Mouse (Mus musculus): ENCODE data around the gene Ccdc24.

DNA sequence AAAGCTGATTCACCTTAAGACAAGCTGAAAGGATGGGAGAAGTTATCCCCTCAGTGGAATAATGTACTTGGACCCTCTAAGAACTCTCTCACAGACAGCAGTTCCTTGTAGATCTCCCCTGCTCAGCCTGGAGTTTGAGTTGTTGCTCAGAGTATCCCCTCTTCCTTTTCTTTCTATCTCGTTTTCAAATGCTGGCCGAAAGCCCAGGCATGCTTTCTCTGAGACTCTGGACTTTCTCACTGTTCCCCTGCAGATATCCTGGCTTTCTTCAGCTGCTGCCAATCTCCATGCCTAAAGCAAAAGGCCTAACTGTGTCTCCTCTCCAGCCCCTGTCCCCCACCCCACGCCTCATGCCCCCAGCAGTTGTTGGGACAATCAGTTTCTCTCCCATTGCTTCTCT is 45.9 kb upstream of the Ccdc24 start:
- TF ChIP-seq ZNF384 (IDR thresholded peaks at IDR 0.05; ENCODE audit: low read depth, low read length) (no peak), HCFC1 (IDR thresholded peaks at IDR 0.05; ENCODE audit: borderline replicate concordance, insufficient read depth, low read length) (no peak), CHD2 (IDR thresholded peaks at IDR 0.05; ENCODE audit: low read depth, low read length) (no peak), ZC3H11A (IDR thresholded peaks at IDR 0.05; ENCODE audit: borderline replicate concordance, low read depth, low read length) (no peak), MAFK (IDR thresholded peaks at IDR 0.05; ENCODE audit: insufficient read depth, low read depth, low read length) (no peak)

Measured in ES-E14 (cell line).